Mouse (Mus musculus): ENCODE measurements around the gene Olfr132. TPM values are rescaled to one million over a fixed set of nuclear protein-coding genes. Genes with fewer than 3 reads are reported as not detected.
"Not testable (repeated sequence)": the region's sequence is repeated elsewhere in the genome, so short reads cannot be mapped to it uniquely, and the experiment has no call there.

Olfr132 gene
- total RNA-seq (2018; cell fraction: chromatin; rRNA removed), result not detected
- total RNA-seq (2018; cell fraction: cytosol; rRNA removed), result not detected
- total RNA-seq (2018; cell fraction: nucleus; rRNA removed), result not detected
- not detected in 3 replicates for polyA plus RNA-seq (2018)

GRCm38 (mm10) chr17:38134426-38134825 is at the start of gene Olfr132:
TSS of gene Olfr132 (minus strand) at chr17:38134526.
- Histone ChIP-seq H3K36me3 (ENCODE audit: inconsistent target) (no peaks in the 10 kb centered on the region), H3K4me3 (ENCODE audit: inconsistent target) (no peak within 1 kb of the TSS), H3K79me2 (ENCODE audit: inconsistent target) (no peaks in the 10 kb centered on the region), H3K27ac (no peak within 1 kb of the TSS)
- 77% methylated on average over 1 of the region's 1 CpGs for WGBS (ENCODE audit: missing documents)

GRCm38 (mm10) chr17:38171088-38171487 is 36.8 kb upstream of the Olfr132 start, which contains the start of gene Olfr134:
TSS of gene Olfr134 (plus strand) at chr17:38171388.
- 74% methylated on average over 3 of the region's 3 CpGs for WGBS (ENCODE audit: missing documents)

GRCm38 (mm10) chr17:38144981-38145380 is 10.7 kb upstream of the Olfr132 start, which contains the start of gene Olfr133:
TSS of gene Olfr133 (plus strand) at chr17:38145281.
- WGBS (ENCODE audit: missing documents), result 77% methylated on average over 2 of the region's 2 CpGs
- no peak within 1 kb of the TSS for H3K4me3 ChIP-seq (ENCODE audit: inconsistent target)
- H3K36me3 ChIP-seq (ENCODE audit: inconsistent target), result no peaks in the 10 kb centered on the region
- H3K27ac ChIP-seq, result no peak within 1 kb of the TSS
- no peaks in the 10 kb centered on the region for H3K79me2 ChIP-seq (ENCODE audit: inconsistent target)

More at GRCm38 (mm10) chr17:38171088-38171487, 36.8 kb upstream of the Olfr132 start, which contains the start of gene Olfr134:
- Histone ChIP-seq H3K27ac (no peak within 1 kb of the TSS), H3K4me3 (ENCODE audit: inconsistent target) (no peak within 1 kb of the TSS), H3K36me3 (ENCODE audit: inconsistent target) (no peaks in the 10 kb centered on the region), H3K79me2 (ENCODE audit: inconsistent target) (no peaks in the 10 kb centered on the region)

DNA sequence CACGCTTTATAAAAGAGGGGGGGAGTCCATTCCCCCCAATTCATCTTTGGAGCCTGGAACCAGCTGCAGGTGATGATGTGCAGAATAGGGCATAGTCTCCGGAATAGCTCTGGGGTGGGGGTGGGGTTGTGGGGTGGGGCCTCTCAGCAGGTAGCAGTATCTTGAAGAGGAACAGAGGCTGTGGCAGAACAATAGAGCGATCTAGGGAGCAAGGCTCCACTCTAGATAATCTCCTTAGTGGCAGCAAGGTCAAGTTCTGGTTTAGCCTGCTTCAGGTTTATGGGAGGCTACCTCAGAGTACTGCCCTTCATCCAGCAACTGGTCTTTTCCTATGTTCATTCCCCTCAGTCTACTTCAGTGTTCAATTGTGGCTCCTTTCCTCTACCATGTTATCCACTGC is 9.0 kb downstream of the Olfr132 start:
- WGBS (ENCODE audit: missing documents), result 86% methylated on average over 2 of the region's 3 CpGs
- H3K36me3 ChIP-seq (ENCODE audit: inconsistent target); H3K79me2 ChIP-seq (ENCODE audit: inconsistent target); H3K4me3 ChIP-seq (ENCODE audit: inconsistent target); H3K27ac ChIP-seq: not testable (repeated sequence)

DNA sequence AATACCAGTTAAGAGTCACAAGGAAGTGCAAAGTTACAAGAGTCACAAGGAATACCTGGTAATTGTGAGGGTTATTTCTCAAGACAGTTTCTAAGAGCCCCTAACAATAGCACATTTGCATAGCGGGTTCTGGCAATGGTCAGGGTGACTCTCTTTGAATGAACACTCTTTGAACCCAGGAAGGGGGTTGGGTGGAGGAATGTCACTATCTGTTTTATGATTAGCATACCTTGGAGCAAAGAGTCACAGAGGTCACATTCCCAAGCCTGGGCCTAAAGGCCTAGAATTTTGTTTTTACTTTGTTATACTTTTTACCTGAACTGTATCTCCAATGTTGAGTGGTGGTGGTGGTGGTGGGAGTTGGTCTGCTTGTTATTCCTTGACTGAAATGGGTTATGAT is 10.1 kb downstream of the Olfr132 start:
- not testable (repeated sequence) for H3K79me2 ChIP-seq (ENCODE audit: inconsistent target); H3K36me3 ChIP-seq (ENCODE audit: inconsistent target); H3K27ac ChIP-seq; H3K4me3 ChIP-seq (ENCODE audit: inconsistent target)
- 83% methylated on average over 1 of the region's 1 CpGs for WGBS (ENCODE audit: missing documents)

DNA sequence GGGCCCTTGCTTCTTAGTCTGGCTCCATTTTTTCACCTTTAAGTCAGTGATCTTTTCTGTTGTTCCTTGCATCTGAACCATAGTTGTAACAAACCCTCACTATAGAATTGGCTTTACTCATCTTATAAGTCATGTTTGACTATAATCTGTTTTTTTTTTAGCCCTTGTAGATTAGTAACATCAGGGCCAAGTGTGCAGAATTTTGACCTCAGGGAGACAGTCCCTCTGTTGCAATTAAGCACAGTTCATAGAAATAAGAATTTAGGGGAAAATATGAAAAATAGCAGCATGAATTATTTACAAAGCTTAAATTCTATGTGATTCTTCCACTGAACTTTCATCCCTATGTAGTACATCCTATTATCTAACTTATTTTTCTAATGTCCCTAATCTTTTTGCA is 45.7 kb downstream of the Olfr132 start, which contains the start of gene Olfr131:
Gene Olfr131, minus strand, starts transcription at position 101 of the 400 bp plus-strand sequence.
- H3K36me3 ChIP-seq (ENCODE audit: inconsistent target), result no peaks in the 10 kb centered on the region; the same call in 1 of the 2 replicates
- no peak within 1 kb of the TSS for H3K27ac ChIP-seq
- H3K4me3 ChIP-seq (ENCODE audit: inconsistent target), result no peak within 1 kb of the TSS
- H3K79me2 ChIP-seq (ENCODE audit: inconsistent target), result no peaks in the 10 kb centered on the region

DNA sequence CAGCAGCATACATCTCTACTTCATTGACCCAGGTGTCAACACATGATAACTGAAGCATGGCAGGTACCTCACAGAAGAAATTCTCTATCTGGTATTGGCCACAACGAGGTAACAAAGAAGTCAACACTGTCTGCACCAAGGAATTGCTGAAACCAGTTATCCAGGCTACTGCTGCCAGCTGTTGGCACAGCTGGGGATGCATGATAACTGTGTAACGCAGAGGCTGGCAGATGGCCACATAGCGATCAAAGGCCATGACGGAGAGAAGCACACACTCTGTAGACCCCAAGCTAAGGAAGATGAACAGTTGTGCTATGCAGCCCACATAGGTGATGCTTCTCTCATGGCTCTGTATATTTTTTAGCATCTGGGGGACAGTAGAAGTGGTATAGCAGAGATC is 52.0 kb downstream of the Olfr132 start:
- 87% methylated on average over 4 of the region's 4 CpGs for whole genome bisulfite sequencing (ENCODE audit: missing documents)
- H3K79me2 ChIP-seq (ENCODE audit: inconsistent target), result no peaks in the 10 kb centered on the region
- no peak overlapping the region for H3K4me3 ChIP-seq (ENCODE audit: inconsistent target)
- H3K36me3 ChIP-seq (ENCODE audit: inconsistent target), result no peaks in the 10 kb centered on the region
- H3K27ac ChIP-seq, result no peak overlapping the region

Other genes starting within 250 kb of the Olfr132 start
- not detected in 3 replicates for gene Olfr127, start 234.1 kb downstream of the Olfr132 start, polyA plus RNA-seq (2018)
- gene Olfr128, start 214.0 kb downstream of the Olfr132 start, polyA plus RNA-seq (2018), result not detected in 3 replicates
- not detected in 3 replicates for gene Olfr761, start 181.4 kb downstream of the Olfr132 start, polyA plus RNA-seq (2018)
- not detected in 3 replicates for gene Olfr129, start 74.4 kb downstream of the Olfr132 start, polyA plus RNA-seq (2018)
- not detected in 3 replicates for gene Olfr130, start 70.6 kb downstream of the Olfr132 start, polyA plus RNA-seq (2018)
- gene Olfr131, start 45.8 kb downstream of the Olfr132 start, polyA plus RNA-seq (2018), result not detected in 3 replicates
- not detected in 3 replicates for gene Olfr133, start 10.8 kb upstream of the Olfr132 start, polyA plus RNA-seq (2018)
- not detected in 3 replicates for gene Olfr134, start 36.9 kb upstream of the Olfr132 start, polyA plus RNA-seq (2018)
- gene Olfr135, start 69.8 kb upstream of the Olfr132 start, polyA plus RNA-seq (2018), result not detected in 3 replicates
- not detected in 3 replicates for gene Olfr138, start 126.5 kb upstream of the Olfr132 start, polyA plus RNA-seq (2018)
- not detected in 3 replicates for gene Olfr137, start 173.0 kb upstream of the Olfr132 start, polyA plus RNA-seq (2018)
- gene Olfr136, start 195.3 kb upstream of the Olfr132 start, polyA plus RNA-seq (2018), result not detected in 3 replicates